Mouse (Mus musculus) kidney, embryonic 14.5 days (tissue): ENCODE measurements at regions not wholly inside any gene's neighbourhood (a gene's known extent, or its start where the extent isn't known, plus 50 kb on each side); places are given as distances from the start of the nearest gene placed in this dataset.

Source experiments
- ATAC-seq: fragments of 200-750 bp; cut with Nextera tagmentation; 2 replicates; pipeline ENCODE4 v1.8.0; 2017; ENCODE audit warnings: moderate number of reproducible peaks, mild to moderate bottlenecking, moderate TSS enrichment, moderate library complexity; ENCODE audit not compliant: low FRiP score, low TSS enrichment
- H3K27ac ChIP-seq: fragments of 300-500 bp; sonication (generic); 2 replicates; pipeline ENCODE4 v1.5.1; 2014; ENCODE audit warnings: low read depth, mild to moderate bottlenecking, low read length, moderate library complexity, mixed read lengths
- H3K27me3 ChIP-seq: fragments of 300-500 bp; sonication (generic); 2 replicates; pipeline ENCODE4 v1.6.1; 2014; ENCODE audit warnings: mild to moderate bottlenecking, low read length; ENCODE audit not compliant: control insufficient read depth, insufficient read depth
- H3K36me3 ChIP-seq: fragments of 300-500 bp; sonication (generic); 2 replicates; pipeline ENCODE4 v1.6.1; 2014; ENCODE audit warnings: low read length, mixed read lengths; ENCODE audit not compliant: control insufficient read depth, insufficient read depth
- H3K4me1 ChIP-seq: fragments of 300-500 bp; sonication (generic); 2 replicates; pipeline ENCODE4 v1.6.1; 2014; ENCODE audit warnings: low read length, mixed read lengths; ENCODE audit not compliant: control insufficient read depth, insufficient read depth
- H3K4me2 ChIP-seq: fragments of 300-500 bp; sonication (generic); replicated peaks from 2 replicates; pipeline ENCODE4 v1.6.1; 2014; ENCODE audit warnings: low read depth, mild to moderate bottlenecking, low read length
- H3K4me3 ChIP-seq: fragments of 300-500 bp; sonication (generic); 2 replicates; pipeline ENCODE4 v1.5.1; 2014; ENCODE audit warnings: mild to moderate bottlenecking, low read length
- H3K9ac ChIP-seq: fragments of 300-500 bp; sonication (generic); 2 replicates; pipeline ENCODE4 v1.6.1; 2014; ENCODE audit warnings: low read depth, mild to moderate bottlenecking, low read length, moderate library complexity
- H3K9me3 ChIP-seq: fragments of 300-500 bp; sonication (generic); 2 replicates; pipeline ENCODE4 v1.6.1; 2016; ENCODE audit warnings: low read length; ENCODE audit not compliant: control insufficient read depth
- WGBS: fragments of 180-500 bp; shearing (Covaris S2); extraction: QIAGEN DNeasy Blood & Tissue Kit; methylation state at CpG from one replicate; pipeline ENCODE4 v1.1.7; 2014; 5-methylcytosine and 5-hydroxymethylcytosine counted together

DNA sequence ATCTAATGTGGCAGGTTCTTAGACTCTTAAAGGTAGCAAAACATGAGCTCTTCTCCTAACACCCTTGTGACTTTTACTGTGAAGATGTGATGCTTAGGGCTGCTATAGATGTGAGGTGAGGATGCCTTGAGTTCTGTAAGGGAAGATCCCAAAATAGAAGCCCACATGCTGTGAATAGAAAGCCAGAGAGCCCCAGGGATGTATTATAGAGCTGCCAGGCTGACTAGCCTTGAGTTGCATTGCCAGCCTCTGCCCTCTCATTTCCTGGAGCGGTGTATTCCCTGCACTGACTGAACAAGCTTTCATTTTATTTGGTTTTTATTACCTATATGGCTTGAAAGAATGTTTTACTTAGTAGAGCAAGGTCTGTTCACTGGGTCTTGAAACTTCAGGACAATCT lies 267.9 kb upstream of the Pitrm1 start:
- H3K27me3 ChIP-seq, result no peaks in the 10 kb centered on the region
- no peak overlapping the region for H3K4me3 ChIP-seq
- H3K9me3 ChIP-seq, result no peaks in the 10 kb centered on the region
- no peaks in the 10 kb centered on the region for H3K36me3 ChIP-seq
- 81% methylated on average over 1 of the region's 1 CpGs for WGBS
- H3K9ac ChIP-seq, result no peak overlapping the region
- no peak overlapping the region for H3K27ac ChIP-seq
- no peak for ATAC-seq
- no peaks in the 10 kb centered on the region for H3K4me1 ChIP-seq
- no peak overlapping the region for H3K4me2 ChIP-seq

DNA sequence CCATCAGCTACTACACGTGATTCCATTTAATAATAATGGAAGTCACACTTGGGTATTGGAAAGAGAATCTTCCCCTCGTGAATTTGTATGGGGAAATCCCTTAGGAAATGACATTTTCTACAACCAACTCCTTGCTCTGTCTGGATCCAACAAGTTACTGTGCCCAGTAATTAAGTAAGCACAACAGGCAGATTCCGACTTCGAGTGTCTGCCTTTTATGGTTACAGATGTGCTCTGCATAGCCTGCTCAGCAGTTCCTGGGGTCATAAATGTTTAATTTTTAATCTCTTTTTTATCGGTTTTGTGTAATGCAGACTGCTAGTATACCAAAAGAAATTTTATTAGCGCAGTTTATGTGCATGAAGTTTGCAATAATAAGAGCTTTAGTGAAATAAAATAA lies 259.8 kb upstream of the Pitrm1 start:
- no peak overlapping the region for H3K4me2 ChIP-seq
- no peaks in the 10 kb centered on the region for H3K27me3 ChIP-seq
- no peaks in the 10 kb centered on the region for H3K36me3 ChIP-seq
- no peaks in the 10 kb centered on the region for H3K4me1 ChIP-seq
- H3K4me3 ChIP-seq, result no peak overlapping the region
- H3K9ac ChIP-seq, result no peak overlapping the region
- H3K27ac ChIP-seq, result no peak overlapping the region
- no peak for ATAC-seq
- WGBS, result 82% methylated on average over 6 of the region's 6 CpGs
- H3K9me3 ChIP-seq, result no peaks in the 10 kb centered on the region

DNA sequence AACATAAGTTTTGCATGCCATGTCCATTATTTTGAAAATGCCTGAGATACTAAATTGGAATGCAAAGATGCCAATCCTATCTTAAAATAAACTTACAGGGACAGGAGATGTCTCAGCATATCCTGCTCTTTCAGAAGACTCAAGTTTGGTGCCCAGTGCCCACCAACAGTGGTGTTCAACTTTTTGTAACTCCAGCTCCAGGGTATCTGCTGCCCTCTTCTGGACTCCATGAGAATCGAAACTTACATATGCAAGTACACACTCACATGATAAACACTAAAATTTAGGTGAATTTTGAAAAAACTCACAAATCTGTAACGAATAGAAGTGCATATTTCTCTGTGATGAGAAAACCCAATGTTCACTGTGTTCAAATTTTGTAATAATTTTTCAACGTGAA lies 255.9 kb upstream of the Pitrm1 start:
- ATAC-seq, result no peak

DNA sequence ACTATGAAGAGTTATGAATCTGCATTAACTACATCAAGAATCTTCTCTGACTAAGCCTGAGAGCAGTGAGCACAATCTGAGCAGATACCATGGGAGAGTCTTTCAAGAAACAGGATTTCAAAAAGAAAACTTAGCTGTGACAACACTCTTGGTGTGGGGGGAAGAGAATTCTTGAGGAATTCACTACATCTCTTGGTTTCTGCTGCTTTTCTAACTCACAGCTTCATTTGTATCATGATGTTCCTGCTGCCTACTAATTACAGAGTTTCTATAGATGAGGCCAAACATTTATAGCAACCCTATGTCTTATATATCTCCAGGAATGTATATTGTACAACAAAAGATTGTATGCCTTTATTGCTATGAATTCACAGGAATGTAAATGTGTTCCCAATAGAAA lies 242.2 kb upstream of the Pitrm1 start:
- Histone ChIP-seq H3K4me3 (no peak overlapping the region), H3K9me3 (no peaks in the 10 kb centered on the region), H3K4me2 (no peak overlapping the region), H3K36me3 (no peaks in the 10 kb centered on the region), H3K27ac (no peak overlapping the region), H3K9ac (no peak overlapping the region), H3K4me1 (no peaks in the 10 kb centered on the region), H3K27me3 (no peaks in the 10 kb centered on the region)
- no peak for ATAC-seq

More for the DNA sequence above, 255.9 kb upstream of the Pitrm1 start:
- Histone ChIP-seq H3K27me3 (no peaks in the 10 kb centered on the region), H3K4me1 (no peaks in the 10 kb centered on the region), H3K4me3 (no peak overlapping the region), H3K4me2 (no peak overlapping the region), H3K9ac (no peak overlapping the region), H3K9me3 (no peaks in the 10 kb centered on the region), H3K36me3 (no peaks in the 10 kb centered on the region), H3K27ac (no peak overlapping the region)
- 62% methylated on average over 3 of the region's 3 CpGs for WGBS

DNA sequence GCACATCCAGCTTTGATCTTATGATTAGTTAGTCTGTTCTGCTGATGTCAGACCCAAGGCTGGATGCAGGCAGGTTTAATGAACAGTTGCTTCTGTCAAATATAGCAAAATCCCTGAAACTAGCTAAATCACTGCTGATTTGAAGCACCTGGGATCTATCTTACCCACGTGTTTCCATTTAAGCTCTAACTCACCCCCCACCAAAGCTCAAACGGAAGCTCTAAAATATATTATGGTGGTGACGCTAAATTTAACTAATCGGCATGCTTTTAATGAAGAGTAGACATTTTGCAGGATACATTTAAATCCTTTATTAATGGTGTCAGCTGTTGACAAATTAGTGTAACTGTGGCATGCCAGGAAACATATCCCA lies 241.3 kb upstream of the Pitrm1 start:
- no peak for ATAC-seq
- no peaks in the 10 kb centered on the region for H3K9me3 ChIP-seq
- no peaks in the 10 kb centered on the region for H3K4me1 ChIP-seq
- H3K27me3 ChIP-seq, result no peaks in the 10 kb centered on the region
- H3K36me3 ChIP-seq, result no peaks in the 10 kb centered on the region
- H3K4me3 ChIP-seq, result no peak overlapping the region
- H3K9ac ChIP-seq, result no peak overlapping the region
- WGBS, result 71% methylated on average over 4 of the region's 4 CpGs
- H3K4me2 ChIP-seq, result no peak overlapping the region
- no peak overlapping the region for H3K27ac ChIP-seq

DNA sequence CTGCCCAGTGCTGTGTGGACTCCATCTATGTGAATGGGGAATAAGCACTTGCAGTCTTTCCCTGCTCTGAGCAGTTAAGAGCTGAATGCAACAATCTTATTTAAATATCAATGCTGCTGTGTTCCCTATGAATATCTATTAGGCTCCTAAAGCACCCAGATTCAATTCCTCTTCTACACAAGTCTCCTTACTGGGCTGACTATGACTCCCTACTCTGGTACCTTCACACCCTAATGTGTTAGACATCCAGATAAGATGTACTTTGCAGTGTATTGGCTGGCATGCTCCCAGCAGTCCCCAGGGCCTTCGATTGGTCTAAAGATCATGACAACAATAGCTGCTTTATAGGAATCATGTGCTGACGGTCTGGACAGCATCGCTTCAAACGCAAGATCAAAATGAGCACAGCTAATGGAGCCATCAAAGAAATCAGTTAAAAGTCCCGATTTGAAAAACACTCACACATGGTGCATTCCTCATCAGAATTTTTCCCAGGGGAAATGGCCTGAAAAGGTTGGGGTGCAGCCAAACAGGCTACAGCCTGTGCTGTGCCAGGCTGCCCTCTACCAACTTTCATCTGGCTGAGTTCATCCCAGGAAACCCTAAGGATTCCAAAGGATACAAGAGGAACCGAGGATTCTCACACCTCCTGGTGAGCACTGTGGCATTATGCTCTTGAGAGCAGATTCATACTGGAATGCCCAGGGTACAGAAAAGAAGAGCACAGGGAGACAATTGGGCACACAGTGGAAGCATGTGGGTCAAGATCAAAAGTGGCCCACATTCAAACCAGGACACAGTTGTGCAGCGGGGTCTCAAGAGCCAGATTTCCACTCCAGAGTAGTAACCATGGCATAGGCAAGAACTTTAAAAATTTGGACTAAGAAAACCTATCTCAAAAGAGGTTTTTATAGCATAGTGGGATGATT lies 240.7 kb upstream of the Pitrm1 start:
- Histone ChIP-seq H3K4me2 (no peak overlapping the region), H3K4me1 (no peaks in the 10 kb centered on the region), H3K27me3 (no peaks in the 10 kb centered on the region), H3K9ac (no peak overlapping the region), H3K9me3 (no peaks in the 10 kb centered on the region), H3K27ac (no peak overlapping the region), H3K4me3 (no peak overlapping the region), H3K36me3 (no peaks in the 10 kb centered on the region)
- 84% methylated on average over 7 of the region's 7 CpGs for WGBS
- ATAC-seq, result no peak

DNA sequence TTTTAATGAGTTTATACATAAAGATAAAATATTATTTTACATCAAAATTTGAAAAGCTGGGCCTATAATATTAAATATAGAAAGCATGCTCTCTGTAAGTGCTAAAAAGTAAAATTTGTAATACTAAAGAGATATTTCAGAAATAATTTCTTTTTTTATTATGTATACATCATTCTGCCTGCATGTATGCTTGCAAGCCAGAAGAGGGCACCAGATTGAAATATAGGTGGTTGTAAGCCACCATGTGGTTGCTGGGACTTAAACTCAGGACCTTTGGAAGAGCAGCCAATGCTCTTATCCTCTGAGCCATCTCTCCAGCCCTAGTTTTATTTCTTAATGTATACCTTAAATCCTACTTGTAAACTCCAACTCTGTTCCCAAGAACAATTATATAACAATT lies 231.7 kb upstream of the Pitrm1 start:
- Histone ChIP-seq H3K27ac (no peak overlapping the region), H3K36me3 (no peaks in the 10 kb centered on the region), H3K27me3 (no peaks in the 10 kb centered on the region), H3K9ac (no peak overlapping the region), H3K4me2 (no peak overlapping the region), H3K4me1 (no peaks in the 10 kb centered on the region), H3K4me3 (no peak overlapping the region), H3K9me3 (no peaks in the 10 kb centered on the region)
- ATAC-seq, result no peak

DNA sequence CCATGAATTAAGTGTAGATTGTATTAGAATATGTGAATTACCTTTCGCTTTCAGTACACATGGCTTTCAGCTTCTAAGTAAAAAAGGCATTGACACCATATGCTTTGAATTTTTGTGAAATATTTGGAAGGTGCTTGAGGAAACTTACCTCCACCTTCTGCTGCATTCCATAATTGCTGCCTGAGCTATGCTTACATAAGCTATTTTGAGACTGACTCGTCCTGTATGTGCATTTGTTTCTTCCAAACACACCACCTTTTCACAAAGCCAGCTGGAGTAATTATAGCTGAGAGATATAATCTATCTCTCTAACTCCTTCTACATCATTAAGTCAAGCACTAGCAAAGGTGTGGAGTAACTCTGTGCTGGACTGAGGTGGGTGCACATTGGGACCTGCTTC lies 224.0 kb upstream of the Pitrm1 start:
- no peak overlapping the region for H3K4me2 ChIP-seq
- no peaks in the 10 kb centered on the region for H3K36me3 ChIP-seq
- no peaks in the 10 kb centered on the region for H3K4me1 ChIP-seq
- no peak for ATAC-seq
- 78% methylated on average over 2 of the region's 2 CpGs for whole genome bisulfite sequencing
- H3K9ac ChIP-seq, result no peak overlapping the region
- no peaks in the 10 kb centered on the region for H3K27me3 ChIP-seq
- H3K27ac ChIP-seq, result no peak overlapping the region
- H3K9me3 ChIP-seq, result no peaks in the 10 kb centered on the region
- no peak overlapping the region for H3K4me3 ChIP-seq

DNA sequence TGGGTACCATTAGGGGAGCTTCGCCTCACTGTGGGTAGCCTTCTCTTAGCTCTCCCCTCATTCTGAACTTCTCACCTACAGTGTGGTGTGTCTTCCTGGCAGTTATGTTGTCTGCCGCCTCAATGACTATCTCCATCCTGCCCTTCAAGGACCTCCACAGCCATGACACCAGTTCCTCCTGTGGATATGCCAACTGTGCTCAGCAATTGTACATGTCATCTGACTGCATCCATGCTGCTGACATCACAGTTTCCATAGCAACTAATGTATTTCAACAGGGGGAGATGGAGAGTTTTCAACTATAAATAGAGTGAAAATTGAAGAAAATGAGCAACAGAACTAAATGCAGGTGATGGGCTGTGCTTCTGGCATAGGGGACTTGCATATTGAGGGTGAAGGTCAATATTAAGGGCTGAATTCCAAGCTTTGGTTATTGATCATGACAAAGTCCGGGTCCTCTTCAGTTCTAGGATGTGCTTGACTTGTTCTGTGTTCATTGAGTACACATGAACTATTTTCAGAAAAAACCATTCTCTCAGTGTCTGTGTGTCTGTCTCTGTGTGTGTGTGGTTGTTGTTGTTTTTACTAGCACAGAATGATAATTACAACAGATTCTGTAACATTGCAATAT lies 217.5 kb upstream of the Pitrm1 start:
- H3K9ac ChIP-seq, result no peak overlapping the region
- WGBS, result 93% methylated on average over 3 of the region's 3 CpGs
- no peaks in the 10 kb centered on the region for H3K36me3 ChIP-seq
- no peaks in the 10 kb centered on the region for H3K9me3 ChIP-seq
- H3K4me1 ChIP-seq, result no peaks in the 10 kb centered on the region
- ATAC-seq, result no peak
- H3K27ac ChIP-seq, result no peak overlapping the region
- no peaks in the 10 kb centered on the region for H3K27me3 ChIP-seq
- no peak overlapping the region for H3K4me3 ChIP-seq
- no peak overlapping the region for H3K4me2 ChIP-seq
